Mouse (Mus musculus) liver, embryonic 15.5 days (tissue): Measurements from ENCODE around the gene Psmb2. TPM values are rescaled to one million over a fixed set of nuclear protein-coding genes. Genes with fewer than 3 reads are reported as not detected.

Source experiments
- ATAC-seq: fragments of 200-750 bp; cut with Nextera tagmentation; 2 replicates; pipeline ENCODE4 v1.8.0; 2017; ENCODE audit warnings: moderate number of reproducible peaks, mild to moderate bottlenecking, moderate library complexity; ENCODE audit not compliant: insufficient read depth
- H3K27ac ChIP-seq: fragments of 300-500 bp; sonication (generic); replicated peaks from 2 replicates; pipeline ENCODE4 v1.5.1; 2015; ENCODE audit warnings: mild to moderate bottlenecking, inconsistent platforms
- H3K27me3 ChIP-seq: fragments of 300-500 bp; sonication (generic); 2 replicates; pipeline ENCODE4 v1.6.1; 2015; ENCODE audit warnings: mild to moderate bottlenecking, inconsistent platforms
- H3K36me3 ChIP-seq: fragments of 300-500 bp; sonication (generic); replicated peaks from 2 replicates; pipeline ENCODE4 v1.6.1; 2015; ENCODE audit warnings: moderate library complexity, mild to moderate bottlenecking, inconsistent platforms
- H3K4me1 ChIP-seq: fragments of 300-500 bp; sonication (generic); replicated peaks from 2 replicates; pipeline ENCODE4 v1.6.1; 2015; ENCODE audit warnings: inconsistent platforms
- H3K4me2 ChIP-seq: fragments of 300-500 bp; sonication (generic); 2 replicates; pipeline ENCODE4 v1.6.1; 2015; ENCODE audit warnings: moderate library complexity, mild to moderate bottlenecking, inconsistent platforms
- H3K4me3 ChIP-seq: fragments of 300-500 bp; sonication (generic); replicated peaks from 2 replicates; pipeline ENCODE4 v1.5.1; 2015; ENCODE audit warnings: mild to moderate bottlenecking, inconsistent platforms
- H3K9ac ChIP-seq: fragments of 300-500 bp; sonication (generic); 2 replicates; pipeline ENCODE4 v1.6.1; 2015; ENCODE audit warnings: moderate library complexity, mild to moderate bottlenecking, inconsistent platforms
- H3K9me3 ChIP-seq: fragments of 300-500 bp; sonication (generic); replicated peaks from 2 replicates; pipeline ENCODE4 v1.6.1; 2016; ENCODE audit warnings: inconsistent platforms
- WGBS: fragments of 180-500 bp; shearing (Covaris S2); methylation state at CpG from one replicate; pipeline ENCODE4 v1.1.7; 2015; ENCODE audit warnings: mixed read lengths; ENCODE audit not compliant: insufficient replicate concordance; 5-methylcytosine and 5-hydroxymethylcytosine counted together
- polyA plus RNA-seq: library from polyadenylated mRNA; unstranded; fragments of >200 nt; fragmentation: Nextera tagmentation; extraction: Ambion mirVana; gene quantifications from 2 replicates; pipeline ENCODE4 v1.2.1, GENCODE M21; 2015

Psmb2 gene
- polyA plus RNA-seq, result 236 and 256 TPM in 2 replicates

GRCm38 (mm10) chr4:126677054-126678003, at the start of gene Psmb2:
Gene Psmb2 (plus strand): TSS chr4:126677630.
- Histone ChIP-seq H3K36me3 (no peaks in the 10 kb centered on the region), H3K4me2 (peak within 1 kb of the TSS; percentile 86), H3K9ac (peak within 1 kb of the TSS; percentile 90), H3K27me3 (peaks cover 17% of the 10 kb centered on the region), H3K27ac (peak within 1 kb of the TSS; percentile 72), H3K4me3 (peak within 1 kb of the TSS; percentile 93), H3K4me1 (peaks cover 40% of the 10 kb centered on the region), H3K9me3 (no peaks in the 10 kb centered on the region)
- peak; percentile 95 for ATAC-seq
- 2% methylated on average over 48 of the region's 48 CpGs for WGBS

GRCm38 (mm10) chr4:126631922-126632321, 45.5 kb upstream of the Psmb2 start:
- WGBS, result 43% methylated on average over 2 of the region's 2 CpGs
- Histone ChIP-seq H3K4me1 (no peaks in the 10 kb centered on the region), H3K4me2 (no peak overlapping the region), H3K36me3 (no peaks in the 10 kb centered on the region), H3K9ac (no peak overlapping the region), H3K4me3 (no peak overlapping the region), H3K27ac (no peak overlapping the region), H3K9me3 (no peaks in the 10 kb centered on the region), H3K27me3 (peaks cover 31% of the 10 kb centered on the region)
- no peak for ATAC-seq

GRCm38 (mm10) chr4:126632668-126633067, 44.8 kb upstream of the Psmb2 start:
- no peaks in the 10 kb centered on the region for H3K9me3 ChIP-seq
- no peaks in the 10 kb centered on the region for H3K4me1 ChIP-seq
- H3K27me3 ChIP-seq, result peaks cover 26% of the 10 kb centered on the region
- 36% methylated on average over 3 of the region's 3 CpGs for WGBS
- H3K9ac ChIP-seq, result no peak overlapping the region
- no peaks in the 10 kb centered on the region for H3K36me3 ChIP-seq
- no peak overlapping the region for H3K27ac ChIP-seq
- H3K4me3 ChIP-seq, result no peak overlapping the region
- H3K4me2 ChIP-seq, result no peak overlapping the region
- no peak for ATAC-seq

- ATAC-seq, result no peak
- Histone ChIP-seq H3K4me1 (no peaks in the 10 kb centered on the region), H3K4me2 (no peak overlapping the region), H3K27ac (no peak overlapping the region), H3K27me3 (peaks cover 28% of the 10 kb centered on the region), H3K9ac (no peak overlapping the region), H3K36me3 (no peaks in the 10 kb centered on the region), H3K9me3 (no peaks in the 10 kb centered on the region), H3K4me3 (no peak overlapping the region)
- 36% methylated on average over 11 of the region's 11 CpGs for WGBS
Measured at GRCm38 (mm10) chr4:126636330-126636729, 41.1 kb upstream of the Psmb2 start.

GRCm38 (mm10) chr4:126637446-126637845, 40.0 kb upstream of the Psmb2 start:
- Histone ChIP-seq H3K36me3 (no peaks in the 10 kb centered on the region), H3K4me2 (no peak overlapping the region), H3K9ac (no peak overlapping the region), H3K4me1 (no peaks in the 10 kb centered on the region), H3K27me3 (peaks cover 28% of the 10 kb centered on the region), H3K9me3 (no peaks in the 10 kb centered on the region), H3K27ac (no peak overlapping the region), H3K4me3 (no peak overlapping the region)
- ATAC-seq, result no peak
- 57% methylated on average over 4 of the region's 4 CpGs for WGBS

GRCm38 (mm10) chr4:126639339-126639738, 38.1 kb upstream of the Psmb2 start:
- Histone ChIP-seq H3K27ac (no peak overlapping the region), H3K9ac (no peak overlapping the region), H3K4me3 (no peak overlapping the region), H3K4me1 (no peaks in the 10 kb centered on the region), H3K9me3 (no peaks in the 10 kb centered on the region), H3K36me3 (no peaks in the 10 kb centered on the region), H3K27me3 (peaks cover 28% of the 10 kb centered on the region), H3K4me2 (no peak overlapping the region)
- 52% methylated on average over 7 of the region's 7 CpGs for WGBS
- no peak for ATAC-seq

- 35% methylated on average over 9 of the region's 9 CpGs for WGBS
- no peaks in the 10 kb centered on the region for H3K36me3 ChIP-seq
- no peak overlapping the region for H3K27ac ChIP-seq
- H3K9ac ChIP-seq, result no peak overlapping the region
- ATAC-seq, result no peak
- peaks cover 10% of the 10 kb centered on the region; the same call in 1 of the 2 replicates for H3K27me3 ChIP-seq
- no peaks in the 10 kb centered on the region for H3K9me3 ChIP-seq
- no peak overlapping the region for H3K4me3 ChIP-seq
- H3K4me2 ChIP-seq, result no peak overlapping the region
- H3K4me1 ChIP-seq, result no peaks in the 10 kb centered on the region
Measured at GRCm38 (mm10) chr4:126641901-126642300, 35.5 kb upstream of the Psmb2 start.

GRCm38 (mm10) chr4:126643815-126644214, 33.6 kb upstream of the Psmb2 start:
- H3K9me3 ChIP-seq, result no peaks in the 10 kb centered on the region

GRCm38 (mm10) chr4:126644333-126644963, 33.0 kb upstream of the Psmb2 start:
- Histone ChIP-seq H3K9ac (no peak overlapping the region), H3K4me1 (no peaks in the 10 kb centered on the region), H3K4me2 (no peak overlapping the region), H3K4me3 (no peak overlapping the region), H3K27ac (no peak overlapping the region), H3K27me3 (0 out of 2 replicates have a peak, but pooled peaks cover 3% of the 10 kb centered on the region), H3K9me3 (no peaks in the 10 kb centered on the region), H3K36me3 (no peaks in the 10 kb centered on the region)
- 68% methylated on average over 10 of the region's 10 CpGs for WGBS
- no peak for ATAC-seq

More at GRCm38 (mm10) chr4:126643815-126644214, 33.6 kb upstream of the Psmb2 start:
- H3K27me3 ChIP-seq, result 0 out of 2 replicates have a peak, but pooled peaks cover 8% of the 10 kb centered on the region
- H3K4me1 ChIP-seq, result no peaks in the 10 kb centered on the region
- no peak overlapping the region for H3K9ac ChIP-seq
- H3K27ac ChIP-seq, result no peak overlapping the region
- WGBS, result 40% methylated on average over 4 of the region's 4 CpGs
- H3K4me3 ChIP-seq, result no peak overlapping the region
- ATAC-seq, result no peak
- no peak overlapping the region for H3K4me2 ChIP-seq
- no peaks in the 10 kb centered on the region for H3K36me3 ChIP-seq

GRCm38 (mm10) chr4:126647996-126648910, 29.2 kb upstream of the Psmb2 start:
- H3K27ac ChIP-seq, result no peak overlapping the region
- no peak overlapping the region for H3K4me2 ChIP-seq
- H3K27me3 ChIP-seq, result no peaks in the 10 kb centered on the region
- no peak overlapping the region for H3K9ac ChIP-seq
- no peaks in the 10 kb centered on the region for H3K4me1 ChIP-seq
- H3K9me3 ChIP-seq, result no peaks in the 10 kb centered on the region
- 58% methylated on average over 24 of the region's 24 CpGs for WGBS
- H3K36me3 ChIP-seq, result no peaks in the 10 kb centered on the region
- H3K4me3 ChIP-seq, result no peak overlapping the region
- ATAC-seq, result no peak
